ENCODE assay signal across 7 mouse cellular contexts in the genomic region with DNA sequence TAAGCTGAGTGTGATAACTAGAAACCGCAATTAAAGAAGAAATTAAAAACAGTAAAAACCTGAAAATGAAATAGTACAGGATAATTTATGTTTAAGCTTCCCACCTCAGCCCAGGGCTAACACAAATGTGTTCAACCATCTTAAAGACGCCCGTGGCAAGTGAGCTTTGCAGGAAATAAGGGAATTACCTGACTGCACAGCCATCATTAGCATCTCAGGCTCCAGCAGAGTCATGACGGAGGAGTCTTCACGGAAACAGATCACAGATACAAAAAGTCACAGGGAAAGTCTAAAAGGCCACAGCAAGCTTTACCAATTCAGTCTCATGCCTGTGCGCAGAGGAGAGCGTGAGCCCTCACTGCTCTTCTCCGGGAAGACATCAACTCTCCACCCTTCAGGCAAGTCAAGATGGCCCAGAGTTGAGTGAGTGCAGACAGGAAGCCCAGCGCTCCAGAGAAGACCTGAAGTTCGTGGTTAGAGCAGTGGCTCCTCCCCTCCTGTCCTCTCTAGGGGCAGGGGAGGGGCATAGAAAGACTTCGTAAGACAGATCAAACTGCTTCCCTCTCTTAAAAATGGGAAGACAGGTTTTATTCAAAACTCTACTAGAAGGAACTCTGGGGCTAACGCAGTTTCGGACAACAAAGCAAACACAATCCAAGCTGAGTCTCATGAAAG.
DNase-seq lines count a peak whose midpoint lies in the region; ATAC-seq lines count a peak whose summit lies in the region.

No protein-coding gene starts in this region.

- H3K4me3 ChIP-seq in liver, embryonic 12.5 days: peak overlapping the region; percentile 24

- H3K27ac ChIP-seq in liver, embryonic 12.5 days: no peak overlapping the region

- intact Hi-C loops in heart, postnatal 36 days (cut with DNase I): no loop called here

- H3K4me1 ChIP-seq in liver, embryonic 12.5 days: peaks cover 29% of the 10 kb centered on the region

- ATAC-seq in liver, embryonic 12.5 days: peak; percentile 68
- peak; percentile 91 for ATAC-seq in neutrophil, adult 5-6 weeks (ENCODE audit: extremely low read depth, insufficient number of reproducible peaks, low FRiP score, poor library complexity, severe bottlenecking)

- DNase-seq in 3134 (ENCODE audit: extremely low read depth, insufficient read length, low spot score) (peak; percentile 32), 3T3-L1 (ENCODE audit: low read depth, low spot score) (peak; percentile 39)
- DNase-seq in embryo, embryonic 10.5 days (ENCODE audit: low spot score): peak; percentile 49
- DNase-seq in heart, postnatal 36 days: peak; percentile 25 to 42
- DNase-seq in cerebellum, adult 8-10 months: no peak

- no peaks in the 10 kb centered on the region for H3K36me3 ChIP-seq in liver, embryonic 12.5 days

- no peaks in the 10 kb centered on the region for H3K27me3 ChIP-seq in liver, embryonic 12.5 days (replicated peaks)

- WGBS in liver, embryonic 12.5 days (ENCODE audit: insufficient replicate concordance): 30% methylated on average over 13 of the region's 13 CpGs

- no peaks in the 10 kb centered on the region for H3K9me3 ChIP-seq in liver, embryonic 12.5 days (replicated peaks)

- peak overlapping the region; percentile 54 for H3K4me2 ChIP-seq in liver, embryonic 12.5 days

- H3K9ac ChIP-seq in liver, embryonic 12.5 days: 0 out of 2 replicates have a peak overlapping the region, but pooled peaks have one; percentile 20
